Mouse (Mus musculus) frontal cortex, postnatal 14 days (tissue): ENCODE measurements around the gene Hmgn2.

Source experiments
- DNase-seq, 2 experiments: peaks; one replicate each; pipeline ENCODE4 v3.0.0; 2022; ENCODE audit warnings: low spot score in 2 of 2

Gene Hmgn2

GRCm38 (mm10) chr4:133925204-133925603 is 43.2 kb downstream of the Hmgn2 start:
- DNase-seq: no peak

- DNase-seq: no peak
These were observed 44.7 kb downstream of the Hmgn2 start for GRCm38 (mm10) chr4:133923743-133924142.

GRCm38 (mm10) chr4:133918093-133918825 is 50.2 kb downstream of the Hmgn2 start:
- DNase-seq: peak in 1 of 2 experiments; percentile 20
